Mouse (Mus musculus) adrenal gland, postnatal 36 days (tissue): ENCODE data around the gene Chd6. TPM values are rescaled to one million over a fixed set of nuclear protein-coding genes. Genes with fewer than 3 reads are reported as not detected.
A peak's percentile ranks its signal among the peaks of the same experiment; 100 is the strongest.

Experiments
- DNase-seq, 2 experiments: peaks; one replicate each; pipeline ENCODE4 v3.0.0; 2021; ENCODE audit warnings: mixed read lengths in 1 of 2
- total RNA-seq, 2 experiments: library from RNA; stranded (reverse); gene quantifications; 2 replicates each; pipeline ENCODE4 v1.2.3; 2021

The Chd6 gene
- total RNA-seq, 2 experiments from 2014 or later = 34.7 TPM

GRCm38 (mm10) chr2:160932325-160932724, 176.6 kb downstream of the Chd6 start:
- no peak for DNase-seq

GRCm38 (mm10) chr2:160931378-160931777, 177.5 kb downstream of the Chd6 start:
- no peak for DNase-seq

DNA sequence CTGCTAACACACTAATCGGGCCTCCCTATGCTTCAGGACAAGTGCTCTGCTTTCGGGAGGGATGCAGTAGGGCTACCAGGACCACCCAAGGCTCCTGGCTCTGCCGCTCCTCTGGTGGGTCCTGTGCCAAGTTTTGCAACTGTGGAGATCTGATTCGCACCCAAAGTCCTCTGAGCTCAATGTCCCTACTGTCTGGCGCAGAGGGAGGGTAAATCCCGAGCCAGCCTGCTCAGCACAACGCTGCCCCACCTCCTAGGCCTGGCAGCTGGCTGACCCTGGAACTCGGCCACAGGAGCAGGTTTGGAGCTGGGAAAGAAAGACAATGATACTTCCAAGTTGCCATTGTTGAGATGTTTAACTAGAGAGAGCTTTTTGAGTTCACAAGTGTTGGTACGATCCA, 183.7 kb downstream of the Chd6 start:
- no peak for DNase-seq

- no peak for DNase-seq
Observed at GRCm38 (mm10) chr2:160921285-160921684, 187.6 kb downstream of the Chd6 start.

DNA sequence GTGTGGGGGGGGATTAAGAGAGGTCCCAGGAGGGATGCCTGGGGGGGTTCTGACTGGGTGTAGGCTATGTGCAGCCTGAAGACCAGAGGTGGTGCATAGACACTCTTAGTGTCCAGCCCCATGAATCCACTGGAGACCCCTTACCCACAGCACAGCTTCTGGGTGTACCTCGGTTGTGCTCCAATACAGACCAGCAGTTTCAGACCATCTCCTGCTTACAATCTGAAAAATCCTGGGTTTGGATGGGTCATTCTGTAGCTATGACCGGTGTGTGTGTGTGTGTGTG, 190.0 kb downstream of the Chd6 start:
- no peak for DNase-seq

GRCm38 (mm10) chr2:160918154-160918929, 190.5 kb downstream of the Chd6 start:
- DNase-seq = no peak

DNA sequence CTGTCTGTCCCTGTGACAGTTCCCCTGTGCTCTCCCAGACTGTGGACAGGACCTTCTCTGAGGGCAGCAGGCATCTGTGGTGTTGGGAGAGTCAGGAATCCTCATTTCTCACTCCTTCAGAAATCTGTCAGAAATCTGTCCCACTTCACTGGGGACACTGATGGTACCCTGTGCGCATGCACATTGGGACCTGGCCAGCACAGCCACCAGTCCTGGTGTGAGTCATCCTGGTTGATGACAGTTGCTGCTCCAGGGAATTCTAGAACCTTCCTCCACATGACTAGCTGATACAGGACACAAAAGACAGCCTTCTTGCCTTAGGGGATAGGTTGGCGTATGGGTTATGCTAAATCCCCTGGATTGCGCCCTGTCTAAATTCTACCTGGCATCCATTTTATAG, 191.6 kb downstream of the Chd6 start:
- peak in 1 of 2 experiments; percentile 43 for DNase-seq

DNA sequence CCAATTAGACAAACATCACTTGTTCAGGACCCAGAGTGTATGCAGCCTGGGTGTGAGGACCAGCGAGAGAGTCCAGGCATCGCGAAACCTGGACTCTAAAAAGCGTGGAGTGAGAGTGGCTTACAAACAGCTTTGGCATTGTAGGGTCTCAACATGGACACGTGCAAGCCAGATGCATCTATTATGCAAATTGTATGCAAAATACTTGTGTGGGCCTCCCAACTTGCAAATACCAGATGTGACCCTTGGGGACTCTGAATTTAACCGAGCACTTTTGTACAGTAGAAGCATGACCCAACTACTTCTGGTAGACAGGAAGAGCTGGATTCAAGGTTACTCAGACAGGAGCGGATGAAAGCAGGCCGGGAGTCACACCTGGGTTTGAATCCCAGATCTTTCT, 192.2 kb downstream of the Chd6 start:
- no peak for DNase-seq

DNA sequence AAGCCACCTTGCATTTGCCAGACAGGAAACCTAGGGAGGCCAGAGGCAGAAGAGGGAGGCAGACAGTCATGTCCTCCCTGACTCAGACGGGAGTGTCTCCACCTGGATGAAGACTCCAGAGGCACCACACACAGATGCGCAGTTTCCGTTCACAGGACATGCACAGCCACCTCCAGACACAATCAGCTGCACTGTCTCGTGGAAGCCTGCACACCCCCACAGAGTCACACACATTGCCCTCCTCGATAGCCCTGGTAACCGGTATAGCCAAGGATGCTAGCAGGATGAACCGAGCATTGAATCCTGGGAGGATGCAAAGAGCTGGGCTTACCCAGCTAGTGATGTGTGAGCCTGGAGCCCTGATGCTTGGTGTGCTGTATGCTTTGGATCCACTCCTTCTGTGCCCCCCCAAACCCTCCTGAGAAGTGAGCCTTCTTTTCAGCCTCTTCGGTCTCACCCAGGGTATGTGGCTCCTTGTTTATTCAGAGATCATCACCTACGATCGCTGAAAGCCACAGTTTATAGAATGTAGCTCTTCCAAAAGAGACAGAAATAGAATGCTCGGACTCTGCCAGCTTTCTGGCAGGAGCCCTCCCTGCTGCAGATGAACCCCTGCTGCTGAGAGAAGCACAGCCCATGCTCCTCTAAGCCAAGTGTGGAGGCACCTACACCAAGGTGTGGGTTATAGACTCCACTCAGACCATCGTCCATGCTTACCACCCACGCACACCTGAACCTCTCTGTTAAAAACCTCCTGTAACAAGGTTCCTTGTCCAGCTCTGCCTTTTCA, 192.9 kb downstream of the Chd6 start:
- DNase-seq = no peak

GRCm38 (mm10) chr2:160914656-160915055, 194.2 kb downstream of the Chd6 start:
- no peak for DNase-seq

GRCm38 (mm10) chr2:160912231-160912671, 196.6 kb downstream of the Chd6 start, which contains the start of gene Emilin3:
Gene Emilin3 (minus strand): TSS chr2:160912328.
- DNase-seq = no peak

- peak in 1 of 2 experiments; percentile 12 for DNase-seq
Observed at GRCm38 (mm10) chr2:160911558-160912201, 197.2 kb downstream of the Chd6 start.

- DNase-seq = no peak
Observed at GRCm38 (mm10) chr2:160910633-160911032, 198.2 kb downstream of the Chd6 start.

- peak; percentile 36 to 53 for DNase-seq
Observed at GRCm38 (mm10) chr2:160908607-160909006, 200.3 kb downstream of the Chd6 start.

- DNase-seq = no peak
Observed at GRCm38 (mm10) chr2:160906101-160906500, 202.8 kb downstream of the Chd6 start.

GRCm38 (mm10) chr2:160905301-160905700, 203.6 kb downstream of the Chd6 start:
- no peak for DNase-seq

DNA sequence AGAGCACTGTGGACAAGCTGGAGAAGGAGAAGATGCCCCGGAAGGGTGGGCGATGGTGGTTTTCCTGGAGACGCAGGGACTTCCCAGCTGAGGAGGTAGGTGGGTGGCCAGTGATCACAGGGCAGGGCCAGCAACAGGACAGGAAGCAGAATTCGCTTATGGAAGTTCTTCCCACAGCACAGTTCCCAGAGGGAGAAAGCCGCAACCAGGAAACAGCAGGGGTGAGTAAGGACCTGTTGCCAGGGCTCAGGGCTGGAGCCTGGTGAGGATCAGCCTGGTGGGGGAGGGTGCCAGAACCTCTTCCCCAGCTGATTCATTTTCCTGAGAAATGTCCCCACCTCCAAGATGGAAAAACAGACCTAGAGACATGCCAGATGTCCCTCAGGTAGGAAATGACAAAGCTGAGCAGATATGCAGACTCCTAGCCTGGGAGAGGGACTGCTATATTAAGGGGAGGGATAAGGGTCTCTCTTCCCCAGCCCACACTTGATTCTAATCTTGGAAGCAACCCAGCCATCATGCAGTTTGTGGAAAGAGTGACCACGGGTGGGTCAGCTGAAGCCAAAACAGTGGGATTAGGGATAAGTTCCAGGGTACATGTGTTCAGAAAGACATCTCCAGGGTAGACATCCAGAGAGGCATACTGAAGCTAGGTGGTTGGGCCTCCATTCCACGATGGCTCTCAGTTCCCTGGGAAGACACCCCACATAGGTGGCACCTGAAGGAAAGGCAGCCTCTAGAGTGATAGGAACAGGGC, 207.0 kb downstream of the Chd6 start:
- no peak for DNase-seq

Other genes starting within 250 kb of the Chd6 start
- gene Zhx3, start 236.1 kb downstream of the Chd6 start, total RNA-seq = 100 to 1,000 TPM in 1 of 2 experiments, 10 to 100 TPM in 1; 60.4 to 116 TPM
- gene Lpin3, start 228.4 kb downstream of the Chd6 start, total RNA-seq = 10 to 100 TPM; 22.9 to 71.7 TPM
- not detected for gene Emilin3, start 196.7 kb downstream of the Chd6 start, total RNA-seq